Mouse (Mus musculus) liver, embryonic 14.5 days (tissue): ENCODE results near the gene Hist1h2ba.

Experiments used
- CTCF ChIP-seq: IDR thresholded peaks from 2 replicates; pipeline ENCODE4 v1.5.1; 2016; ENCODE audit warnings: antibody characterized with exemption, low read depth, control low read depth
- EP300 ChIP-seq: IDR thresholded peaks from 2 replicates; pipeline ENCODE4 v1.6.1; 2016; ENCODE audit warnings: antibody characterized with exemption, low read depth

DNA sequence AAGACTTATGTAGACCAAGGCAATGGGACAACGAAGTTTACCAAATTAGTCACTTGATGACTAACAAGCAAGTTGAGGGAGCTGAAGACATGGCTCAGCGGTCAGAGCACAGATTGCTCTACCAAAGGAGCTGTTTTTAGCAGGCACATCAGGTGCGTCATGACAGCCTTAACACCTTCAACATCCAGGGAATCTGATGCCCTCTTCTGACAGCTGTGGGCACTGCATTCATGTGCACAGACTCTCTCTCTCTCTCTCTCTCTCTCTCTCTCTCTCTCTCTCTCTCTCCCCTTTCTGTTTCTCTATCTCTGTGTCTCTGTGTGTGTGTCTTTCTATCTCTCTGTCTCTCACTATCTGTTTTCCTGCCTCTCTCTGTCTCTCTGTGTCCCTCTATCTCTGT lies 17.0 kb upstream of the Hist1h2ba start:
- peak; percentile 57 for TF ChIP-seq CTCF
- TF ChIP-seq EP300: no peak
